30 mouse cellular contexts compared by ENCODE assay signal in the genomic region with DNA sequence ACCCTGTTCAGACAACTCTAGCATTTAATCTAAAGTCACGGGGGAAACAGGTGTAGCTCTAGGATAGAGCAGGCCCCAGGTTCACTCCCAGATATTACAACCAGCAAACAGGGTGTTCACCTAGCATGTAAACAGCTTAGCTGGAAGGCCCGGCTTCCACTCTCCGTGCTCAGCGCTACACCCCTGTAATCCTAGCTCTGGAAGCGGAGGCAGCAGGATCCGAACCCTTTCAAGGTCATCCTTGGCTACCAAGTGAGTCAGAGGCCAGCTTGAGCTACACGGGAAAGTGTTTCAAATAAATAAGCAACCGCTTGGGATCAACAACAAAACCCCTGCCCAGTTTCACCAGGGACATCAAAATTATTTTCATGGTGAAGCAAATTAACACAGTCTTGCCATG. TPM values are rescaled to one million over a fixed set of nuclear protein-coding genes. Genes with fewer than 3 reads are reported as not detected.
"Had no signal": no experiment of that assay in that cellular context is flagged by ENCODE, and none has a peak within 500 bp of the region (broad histone marks: within the 10 kb centered on the region; RNA-seq: fewer than 3 reads in every experiment).

No protein-coding gene starts in this region.

- H3K4me2 ChIP-seq: kidney, embryonic 15.5 days; limb, embryonic 12.5 days; limb, embryonic 15.5 days; liver, embryonic 11.5 days; lung, embryonic 14.5 days; midbrain, embryonic 13.5 days; neural tube, embryonic 13.5 days; stomach, embryonic 15.5 days had no signal

- H3K36me3 ChIP-seq: kidney, embryonic 15.5 days; limb, embryonic 12.5 days; limb, embryonic 15.5 days; midbrain, embryonic 10.5 days; midbrain, embryonic 13.5 days; neural tube, embryonic 13.5 days; stomach, embryonic 15.5 days had no signal

- H3K9me3 ChIP-seq: kidney, embryonic 15.5 days; limb, embryonic 12.5 days; limb, embryonic 15.5 days; midbrain, embryonic 10.5 days; midbrain, embryonic 13.5 days; neural tube, embryonic 13.5 days; stomach, embryonic 15.5 days had no signal

- H3K9ac ChIP-seq: kidney, embryonic 15.5 days; limb, embryonic 12.5 days; limb, embryonic 15.5 days; liver, embryonic 14.5 days; liver, postnatal 0 days; lung, embryonic 14.5 days; midbrain, embryonic 13.5 days; neural tube, embryonic 13.5 days; stomach, embryonic 15.5 days had no signal

- H3K27ac ChIP-seq: kidney, embryonic 15.5 days; left cerebral cortex, adult 2 months; limb, embryonic 12.5 days; limb, embryonic 15.5 days; liver, embryonic 14.5 days; macrophage; midbrain, embryonic 10.5 days; midbrain, embryonic 13.5 days; neural tube, embryonic 13.5 days; stomach, embryonic 15.5 days had no signal

- H3K4me3 ChIP-seq: kidney, embryonic 15.5 days; left cerebral cortex, adult 2 months; limb, embryonic 12.5 days; limb, embryonic 15.5 days; midbrain, embryonic 10.5 days; midbrain, embryonic 13.5 days; myocyte; neural tube, embryonic 13.5 days; stomach, embryonic 15.5 days had no signal

- DNase-seq: kidney, postnatal 10 days; kidney, postnatal 36 days; layer of hippocampus, postnatal 36 days; left cerebral cortex, postnatal 4 days; liver, postnatal 0 days; lung, embryonic 14.5 days; retina, postnatal 1 day; right cerebral cortex, postnatal 25 days; spleen, adult 18-20 months; thymus, postnatal 36 days had no signal

- ATAC-seq: liver, postnatal 0 days; lung, postnatal 0 days; midbrain, embryonic 13.5 days; midbrain, embryonic 16.5 days had no signal

- H3K4me1 ChIP-seq: stomach, embryonic 15.5 days had no signal

RNA-seq across cellular contexts. Expression of gene 1700016H13Rik, which starts 34.4 kb away (rescaled TPM):
- total RNA-seq: layer of hippocampus, adult 8-10 months; layer of hippocampus, postnatal 10 days; layer of hippocampus, postnatal 36 days; left cerebral cortex, adult 2 months; left cerebral cortex, postnatal 10 days; megakaryocyte, adult 5-6 weeks; monocyte, adult 5-6 weeks; neutrophil, adult 5-6 weeks had no signal
- polyA plus RNA-seq: kidney, embryonic 15.5 days; liver, embryonic 14.5 days; liver, postnatal 0 days; macrophage; myocyte; neural tube, embryonic 13.5 days had no signal
